Mouse (Mus musculus) kidney, postnatal 4 days (tissue): ENCODE measurements at regions not wholly inside any gene's neighbourhood (a gene's known extent, or its start where the extent isn't known, plus 50 kb on each side); places are given as distances from the start of the nearest gene placed in this dataset.

Experiments used
- DNase-seq, 2 experiments: peaks; one replicate each; pipeline ENCODE4 v3.0.0; 2021; ENCODE audit warnings: mixed read lengths in 2 of 2

- DNase-seq, result no peak
These were observed 1251.1 kb upstream of the A1bg start for GRCm38 (mm10) chr15:62173633-62174543.

GRCm38 (mm10) chr15:62171632-62172031 lies 1248.8 kb upstream of the A1bg start:
- no peak for DNase-seq

- no peak for DNase-seq
These were observed 1248.4 kb upstream of the A1bg start for GRCm38 (mm10) chr15:62171167-62171566.

DNA sequence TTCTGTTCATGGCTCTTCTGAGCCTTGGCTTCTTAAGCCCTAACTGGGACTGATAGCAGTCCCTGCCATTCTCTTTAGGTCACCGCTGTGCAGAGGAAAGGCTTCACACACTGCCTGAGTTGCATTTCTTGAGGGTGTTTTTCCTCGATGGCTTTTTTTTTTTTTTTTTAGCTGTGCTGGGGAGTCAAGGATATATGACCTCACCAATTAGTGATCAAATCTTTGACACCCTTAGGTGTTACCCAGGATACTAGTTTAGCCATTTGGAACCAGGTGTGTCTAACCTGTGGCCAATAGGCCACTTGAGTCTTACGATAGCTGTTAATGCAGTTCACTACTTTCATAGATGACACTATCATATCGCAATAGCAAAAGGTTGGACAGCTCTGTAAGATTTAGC lies 1247.5 kb upstream of the A1bg start:
- DNase-seq, result no peak

- no peak for DNase-seq
These were observed 1246.8 kb upstream of the A1bg start for GRCm38 (mm10) chr15:62169591-62170019.

GRCm38 (mm10) chr15:62168958-62169590 lies 1246.3 kb upstream of the A1bg start:
- no peak for DNase-seq

GRCm38 (mm10) chr15:62168522-62168921 lies 1245.7 kb upstream of the A1bg start:
- DNase-seq, result no peak

DNA sequence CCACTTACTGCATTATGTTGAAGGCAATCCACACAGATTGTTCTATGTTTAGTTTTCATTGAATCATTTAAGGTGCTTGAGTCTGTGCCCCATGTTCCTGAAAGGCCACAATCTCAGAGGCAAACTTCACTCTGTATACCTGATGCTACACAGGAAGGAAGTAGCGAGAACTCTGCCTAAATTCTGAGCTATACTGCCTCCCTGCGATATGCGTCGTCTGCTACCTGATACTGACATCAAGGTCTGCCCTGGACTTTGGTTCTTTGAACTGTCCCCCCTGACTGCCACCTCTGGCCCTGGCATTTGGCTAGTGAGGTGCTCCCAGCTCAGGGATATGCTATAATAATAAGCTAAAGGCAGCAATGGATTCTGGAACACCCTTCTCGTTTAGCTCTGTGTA lies 1244.0 kb upstream of the A1bg start:
- DNase-seq, result no peak

DNA sequence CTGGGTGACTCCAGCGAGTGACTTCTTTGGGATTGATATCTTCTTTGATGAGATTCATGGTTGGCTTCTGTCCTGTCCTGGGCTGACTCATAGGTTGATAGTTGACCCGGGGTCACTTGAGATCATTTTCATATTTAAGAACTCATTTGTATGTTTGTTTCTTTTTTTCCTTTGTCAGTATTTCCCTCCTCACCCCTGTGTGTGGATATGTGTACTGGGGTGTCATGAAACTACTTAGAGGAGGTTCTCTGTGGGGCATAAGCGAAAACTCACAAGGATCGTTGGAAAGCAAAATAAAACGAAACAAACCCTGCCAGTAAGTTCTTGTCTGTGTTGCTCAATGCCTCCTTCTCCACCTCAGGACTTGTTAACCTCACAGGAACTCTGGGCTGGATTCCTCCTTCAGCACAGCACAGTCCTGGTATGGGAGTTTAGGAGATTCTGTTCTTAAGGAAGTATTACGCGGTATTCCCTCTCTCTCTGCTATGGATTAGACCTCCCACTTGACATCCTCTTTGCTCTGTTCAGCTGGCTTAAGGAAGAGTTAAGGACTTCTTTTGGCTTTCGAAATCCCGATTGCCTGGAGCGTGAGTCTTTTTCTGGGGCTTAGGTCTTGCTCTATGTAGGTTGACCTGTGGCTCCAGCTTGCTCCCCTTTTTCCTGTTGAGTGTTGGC lies 1243.2 kb upstream of the A1bg start:
- DNase-seq, result no peak

GRCm38 (mm10) chr15:62164766-62165410 lies 1242.1 kb upstream of the A1bg start:
- DNase-seq, result no peak

GRCm38 (mm10) chr15:62163203-62163602 lies 1240.4 kb upstream of the A1bg start:
- no peak for DNase-seq

GRCm38 (mm10) chr15:62162648-62163194 lies 1239.9 kb upstream of the A1bg start:
- no peak for DNase-seq

GRCm38 (mm10) chr15:62161975-62162647 lies 1239.3 kb upstream of the A1bg start:
- DNase-seq, result peak; percentile 14 to 39

GRCm38 (mm10) chr15:62161061-62161460 lies 1238.2 kb upstream of the A1bg start:
- DNase-seq, result peak; percentile 16 to 44

DNA sequence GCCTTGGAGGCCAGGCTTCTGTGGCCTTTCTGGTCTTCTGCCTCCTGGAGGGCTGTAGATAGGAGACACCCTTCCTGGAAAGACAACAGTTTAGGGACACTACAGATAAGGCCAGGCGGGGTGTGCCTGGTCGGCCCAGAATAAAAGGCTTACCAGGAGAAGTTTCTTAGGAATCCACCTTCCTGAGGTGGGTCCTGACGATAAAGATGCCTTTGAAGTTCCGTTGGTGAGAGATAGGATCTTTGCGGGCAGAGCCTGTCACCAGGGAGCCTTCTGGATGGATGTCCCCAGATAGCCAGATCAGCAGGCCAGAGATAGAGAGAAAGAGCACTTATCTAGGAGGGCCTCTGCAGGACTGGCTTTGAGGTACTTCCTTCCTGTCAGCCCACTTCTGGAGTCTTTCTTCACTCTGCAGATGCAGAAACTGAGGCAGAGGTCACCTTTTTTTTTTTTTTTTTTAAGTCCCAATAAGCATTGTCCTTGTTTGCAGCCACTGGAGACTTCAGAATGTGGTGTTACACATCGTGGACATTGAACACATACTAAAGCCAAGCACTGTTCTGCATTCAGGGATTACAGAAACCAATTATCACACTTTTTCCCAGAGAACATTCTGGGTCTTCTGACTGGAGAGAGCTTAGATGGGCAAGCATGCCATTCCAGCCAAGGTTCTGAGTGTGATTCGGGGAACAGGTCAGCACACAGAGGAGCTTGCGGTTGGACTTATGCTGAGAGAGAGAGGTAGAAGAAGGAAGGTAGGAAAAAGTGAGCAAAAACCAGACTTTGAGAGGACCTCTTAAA lies 1236.3 kb upstream of the A1bg start:
- no peak for DNase-seq

GRCm38 (mm10) chr15:62157200-62158033 lies 1234.6 kb upstream of the A1bg start:
- peak in 1 of 2 experiments; percentile 35 for DNase-seq

- no peak for DNase-seq
These were observed 1230.4 kb upstream of the A1bg start for GRCm38 (mm10) chr15:62153222-62153621.

DNA sequence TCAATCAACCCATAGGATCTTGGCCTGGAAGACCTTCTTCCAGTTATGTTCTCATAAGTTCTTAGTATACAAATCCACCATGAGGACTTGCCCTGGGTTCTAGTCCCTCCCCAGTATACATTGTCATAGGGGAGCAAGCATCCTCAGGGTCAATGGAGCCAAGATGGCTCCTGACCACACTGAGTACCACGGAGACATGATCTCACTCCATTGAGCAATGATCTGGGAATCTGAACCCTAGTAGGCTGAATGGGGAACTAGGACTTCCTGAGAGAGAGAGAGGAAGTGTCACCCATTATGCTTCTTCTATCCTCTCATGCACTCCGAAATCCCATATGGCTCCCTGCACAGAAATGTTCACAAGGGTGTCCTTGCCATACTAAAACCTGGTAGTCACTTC lies 1229.3 kb upstream of the A1bg start:
- DNase-seq, result no peak

DNA sequence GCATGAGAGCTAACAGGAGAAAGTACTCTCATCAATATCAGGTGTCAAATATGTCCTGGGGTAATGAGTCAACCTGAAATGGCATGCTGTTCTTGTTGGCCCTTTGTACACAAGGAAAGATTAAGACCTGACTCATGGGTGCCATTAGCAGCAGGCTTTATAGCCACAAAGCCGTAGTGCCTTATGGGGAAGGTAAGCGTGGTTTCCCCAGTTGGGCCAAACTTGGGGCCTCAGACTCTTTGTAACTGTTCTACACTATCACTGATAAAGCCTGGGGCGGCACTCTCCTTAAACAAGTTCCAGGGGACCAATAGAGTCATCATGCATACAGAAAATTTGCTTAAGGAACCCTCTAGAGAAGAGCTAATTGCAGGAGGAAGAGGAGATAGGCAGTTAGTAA lies 1228.9 kb upstream of the A1bg start:
- DNase-seq, result no peak

- peak in 1 of 2 experiments; percentile 19 for DNase-seq
These were observed 1227.5 kb upstream of the A1bg start for GRCm38 (mm10) chr15:62150296-62150695.
